Mouse (Mus musculus): ENCODE measurements around the gene Shisa5. TPM values are rescaled to one million over a fixed set of nuclear protein-coding genes. Genes with fewer than 3 reads are reported as not detected.

Gene Shisa5
- polyA plus RNA-seq, 1 experiment from 2014 or later = 42.4 TPM

GRCm38 (mm10) chr9:109003201-109003600 lies 35.2 kb upstream of the Shisa5 start:
- no peak overlapping the region for H3K4me3 ChIP-seq
- 47% methylated on average over 2 of the region's 2 CpGs for WGBS
- no peaks in the 10 kb centered on the region for H3K9me3 ChIP-seq
- no peak for ATAC-seq (ENCODE audit: low FRiP score, low read depth)
- no peaks in the 10 kb centered on the region for H3K27me3 ChIP-seq
- no peak overlapping the region for H3K9ac ChIP-seq (replicated peaks)
- no peaks in the 10 kb centered on the region for H3K36me3 ChIP-seq
- no peak overlapping the region for H3K4me2 ChIP-seq (replicated peaks)
- no peaks in the 10 kb centered on the region; the same call in 1 of the 2 replicates for H3K4me1 ChIP-seq
- no peak overlapping the region for H3K27ac ChIP-seq (replicated peaks)

GRCm38 (mm10) chr9:109007025-109007780 lies 31.2 kb upstream of the Shisa5 start:
- no peak overlapping the region for H3K9ac ChIP-seq (replicated peaks)
- H3K36me3 ChIP-seq = 0 out of 2 replicates have a peak, but pooled peaks cover 13% of the 10 kb centered on the region
- H3K9me3 ChIP-seq = no peaks in the 10 kb centered on the region
- no peak overlapping the region for H3K4me2 ChIP-seq (replicated peaks)
- no peak overlapping the region for H3K4me3 ChIP-seq
- no peaks in the 10 kb centered on the region for H3K27me3 ChIP-seq
- WGBS = 87% methylated on average over 21 of the region's 21 CpGs
- ATAC-seq (ENCODE audit: low FRiP score, low read depth) = no peak
- H3K4me1 ChIP-seq = no peaks in the 10 kb centered on the region; the same call in 1 of the 2 replicates
- no peak overlapping the region for H3K27ac ChIP-seq (replicated peaks)

GRCm38 (mm10) chr9:109008081-109008480 lies 30.3 kb upstream of the Shisa5 start:
- no peak overlapping the region for H3K4me3 ChIP-seq

GRCm38 (mm10) chr9:109008994-109009635 lies 29.2 kb upstream of the Shisa5 start:
- H3K27ac ChIP-seq (replicated peaks) = no peak overlapping the region
- H3K36me3 ChIP-seq = 0 out of 2 replicates have a peak, but pooled peaks cover 13% of the 10 kb centered on the region
- no peak overlapping the region for H3K4me3 ChIP-seq

More at GRCm38 (mm10) chr9:109008081-109008480, 30.3 kb upstream of the Shisa5 start:
- ATAC-seq (ENCODE audit: low FRiP score, low read depth) = no peak
- no peaks in the 10 kb centered on the region; the same call in 1 of the 2 replicates for H3K4me1 ChIP-seq
- H3K27me3 ChIP-seq = no peaks in the 10 kb centered on the region
- no peak overlapping the region for H3K9ac ChIP-seq (replicated peaks)
- H3K4me2 ChIP-seq (replicated peaks) = no peak overlapping the region
- no peak overlapping the region for H3K27ac ChIP-seq (replicated peaks)
- WGBS = 78% methylated on average over 9 of the region's 9 CpGs
- 0 out of 2 replicates have a peak, but pooled peaks cover 13% of the 10 kb centered on the region for H3K36me3 ChIP-seq
- no peaks in the 10 kb centered on the region for H3K9me3 ChIP-seq

GRCm38 (mm10) chr9:109009636-109010315 lies 28.6 kb upstream of the Shisa5 start:
- Histone ChIP-seq H3K27me3 (no peaks in the 10 kb centered on the region), H3K9ac (replicated peaks) (no peak overlapping the region), H3K36me3 (0 out of 2 replicates have a peak, but pooled peaks cover 13% of the 10 kb centered on the region), H3K4me2 (replicated peaks) (no peak overlapping the region), H3K4me1 (no peaks in the 10 kb centered on the region; the same call in 1 of the 2 replicates), H3K27ac (replicated peaks) (no peak overlapping the region), H3K4me3 (no peak overlapping the region), H3K9me3 (no peaks in the 10 kb centered on the region)
- WGBS = 65% methylated on average over 17 of the region's 17 CpGs
- ATAC-seq (ENCODE audit: low FRiP score, low read depth) = no peak

More at GRCm38 (mm10) chr9:109008994-109009635, 29.2 kb upstream of the Shisa5 start:
- Histone ChIP-seq H3K9me3 (no peaks in the 10 kb centered on the region), H3K4me2 (replicated peaks) (no peak overlapping the region), H3K27me3 (no peaks in the 10 kb centered on the region), H3K4me1 (no peaks in the 10 kb centered on the region; the same call in 1 of the 2 replicates), H3K9ac (replicated peaks) (no peak overlapping the region)
- WGBS = 70% methylated on average over 10 of the region's 10 CpGs
- no peak for ATAC-seq (ENCODE audit: low FRiP score, low read depth)

- Histone ChIP-seq H3K4me2 (replicated peaks) (no peak overlapping the region), H3K4me1 (no peaks in the 10 kb centered on the region; the same call in 1 of the 2 replicates), H3K9ac (replicated peaks) (no peak overlapping the region), H3K27ac (replicated peaks) (no peak overlapping the region), H3K9me3 (no peaks in the 10 kb centered on the region), H3K4me3 (no peak overlapping the region), H3K36me3 (0 out of 2 replicates have a peak, but pooled peaks cover 13% of the 10 kb centered on the region), H3K27me3 (no peaks in the 10 kb centered on the region)
- 90% methylated on average over 14 of the region's 14 CpGs for WGBS
- no peak for ATAC-seq (ENCODE audit: low FRiP score, low read depth)
Observed at GRCm38 (mm10) chr9:109010316-109010690, 28.1 kb upstream of the Shisa5 start.

GRCm38 (mm10) chr9:109015397-109015796 lies 23.0 kb upstream of the Shisa5 start:
- Histone ChIP-seq H3K4me3 (no peak overlapping the region), H3K4me1 (no peaks in the 10 kb centered on the region), H3K27me3 (no peaks in the 10 kb centered on the region), H3K9ac (replicated peaks) (no peak overlapping the region), H3K27ac (replicated peaks) (no peak overlapping the region), H3K36me3 (0 out of 2 replicates have a peak, but pooled peaks cover 9% of the 10 kb centered on the region), H3K4me2 (replicated peaks) (no peak overlapping the region), H3K9me3 (no peaks in the 10 kb centered on the region)
- ATAC-seq (ENCODE audit: low FRiP score, low read depth) = no peak
- WGBS = 85% methylated on average over 8 of the region's 8 CpGs

- H3K4me2 ChIP-seq (replicated peaks) = no peak overlapping the region
- no peak overlapping the region for H3K9ac ChIP-seq (replicated peaks)
- no peaks in the 10 kb centered on the region for H3K36me3 ChIP-seq
- H3K9me3 ChIP-seq = no peaks in the 10 kb centered on the region
- 75% methylated on average over 11 of the region's 11 CpGs for WGBS
- H3K4me3 ChIP-seq = no peak overlapping the region
- no peak overlapping the region for H3K27ac ChIP-seq (replicated peaks)
- no peaks in the 10 kb centered on the region for H3K27me3 ChIP-seq
- H3K4me1 ChIP-seq = no peaks in the 10 kb centered on the region
- ATAC-seq (ENCODE audit: low FRiP score, low read depth) = no peak
Observed at GRCm38 (mm10) chr9:109016973-109017604, 21.3 kb upstream of the Shisa5 start.

GRCm38 (mm10) chr9:109021428-109021827 lies 16.9 kb upstream of the Shisa5 start:
- Histone ChIP-seq H3K4me2 (replicated peaks) (no peak overlapping the region), H3K36me3 (no peaks in the 10 kb centered on the region), H3K4me3 (no peak overlapping the region), H3K9me3 (no peaks in the 10 kb centered on the region), H3K27ac (replicated peaks) (no peak overlapping the region), H3K4me1 (no peaks in the 10 kb centered on the region), H3K27me3 (no peaks in the 10 kb centered on the region), H3K9ac (replicated peaks) (no peak overlapping the region)
- no peak for ATAC-seq (ENCODE audit: low FRiP score, low read depth)
- 87% methylated on average over 4 of the region's 4 CpGs for WGBS

GRCm38 (mm10) chr9:109022866-109023685 lies 15.3 kb upstream of the Shisa5 start:
- Histone ChIP-seq H3K4me3 (no peak overlapping the region), H3K36me3 (no peaks in the 10 kb centered on the region), H3K27me3 (no peaks in the 10 kb centered on the region), H3K9me3 (no peaks in the 10 kb centered on the region), H3K9ac (replicated peaks) (no peak overlapping the region), H3K27ac (replicated peaks) (no peak overlapping the region), H3K4me1 (no peaks in the 10 kb centered on the region), H3K4me2 (replicated peaks) (no peak overlapping the region)
- WGBS = 89% methylated on average over 17 of the region's 17 CpGs
- no peak for ATAC-seq (ENCODE audit: low FRiP score, low read depth)

- Histone ChIP-seq H3K4me1 (no peaks in the 10 kb centered on the region), H3K9ac (replicated peaks) (no peak overlapping the region), H3K9me3 (no peaks in the 10 kb centered on the region), H3K27ac (replicated peaks) (no peak overlapping the region), H3K4me2 (replicated peaks) (no peak overlapping the region), H3K36me3 (peaks cover 9% of the 10 kb centered on the region; the same call in 1 of the 2 replicates), H3K4me3 (no peak overlapping the region), H3K27me3 (no peaks in the 10 kb centered on the region)
- WGBS = 87% methylated on average over 8 of the region's 8 CpGs
- ATAC-seq (ENCODE audit: low FRiP score, low read depth) = no peak
Observed at GRCm38 (mm10) chr9:109027521-109027920, 10.8 kb upstream of the Shisa5 start.

Data from midbrain, embryonic 12.5 days (tissue).